Mouse (Mus musculus): ENCODE results near the gene Wdr90. TPM values are rescaled to one million over a fixed set of nuclear protein-coding genes. Genes with fewer than 3 reads are reported as not detected.
A peak's percentile ranks its signal among the peaks of the same experiment; 100 is the strongest.

Wdr90 gene
- polyA plus RNA-seq (2015; fragmentation: Nextera tagmentation; extraction: Ambion mirVana) = 16.8 and 21.3 TPM in 2 replicates

- Histone ChIP-seq H3K4me3 (peak within 1 kb of the TSS; percentile 64), H3K36me3 (no peaks in the 10 kb centered on the region), H3K9ac (peak within 1 kb of the TSS; percentile 71), H3K9me3 (no peaks in the 10 kb centered on the region), H3K4me2 (peak within 1 kb of the TSS; percentile 81), H3K27me3 (no peaks in the 10 kb centered on the region), H3K27ac (peak within 1 kb of the TSS; percentile 87), H3K4me1 (peaks cover 11% of the 10 kb centered on the region)
- ATAC-seq (ENCODE audit: insufficient number of reproducible peaks, low FRiP score, low TSS enrichment, low read depth) = peak; percentile 91
- 2% methylated on average over 65 of the region's 65 CpGs for WGBS
These were observed at the start of gene Wdr90 for GRCm38 (mm10) chr17:25860832-25861703. TSS of gene Wdr90 (minus strand) at chr17:25861501.

- Histone ChIP-seq H3K36me3 (peaks cover 14% of the 10 kb centered on the region), H3K9me3 (no peaks in the 10 kb centered on the region), H3K4me3 (no peak overlapping the region), H3K9ac (no peak overlapping the region), H3K4me2 (no peak overlapping the region), H3K4me1 (no peaks in the 10 kb centered on the region), H3K27me3 (no peaks in the 10 kb centered on the region), H3K27ac (no peak overlapping the region)
- WGBS = 86% methylated on average over 2 of the region's 2 CpGs
- ATAC-seq (ENCODE audit: insufficient number of reproducible peaks, low FRiP score, low TSS enrichment, low read depth) = no peak
These were observed 46.3 kb upstream of the Wdr90 start for GRCm38 (mm10) chr17:25907640-25908039.

GRCm38 (mm10) chr17:25903061-25903460 lies 41.8 kb upstream of the Wdr90 start:
- Histone ChIP-seq H3K4me3 (no peak overlapping the region), H3K36me3 (peaks cover 11% of the 10 kb centered on the region), H3K9me3 (no peaks in the 10 kb centered on the region), H3K27ac (no peak overlapping the region), H3K9ac (no peak overlapping the region), H3K4me2 (no peak overlapping the region), H3K27me3 (no peaks in the 10 kb centered on the region), H3K4me1 (no peaks in the 10 kb centered on the region)
- ATAC-seq (ENCODE audit: insufficient number of reproducible peaks, low FRiP score, low TSS enrichment, low read depth) = no peak
- WGBS = 78% methylated on average over 3 of the region's 3 CpGs

GRCm38 (mm10) chr17:25900193-25900592 lies 38.9 kb upstream of the Wdr90 start:
- H3K9me3 ChIP-seq = no peaks in the 10 kb centered on the region
- ATAC-seq (ENCODE audit: insufficient number of reproducible peaks, low FRiP score, low TSS enrichment, low read depth) = no peak
- H3K9ac ChIP-seq = no peak overlapping the region
- peaks cover 11% of the 10 kb centered on the region for H3K36me3 ChIP-seq
- no peak overlapping the region for H3K4me3 ChIP-seq
- H3K27me3 ChIP-seq = no peaks in the 10 kb centered on the region
- no peaks in the 10 kb centered on the region for H3K4me1 ChIP-seq
- H3K4me2 ChIP-seq = no peak overlapping the region
- 100% methylated on average over 1 of the region's 1 CpGs for WGBS
- no peak overlapping the region for H3K27ac ChIP-seq

- H3K27ac ChIP-seq = no peak overlapping the region
- 70% methylated on average over 12 of the region's 12 CpGs for WGBS
- ATAC-seq (ENCODE audit: insufficient number of reproducible peaks, low FRiP score, low TSS enrichment, low read depth) = no peak
These were observed 34.6 kb upstream of the Wdr90 start for GRCm38 (mm10) chr17:25895891-25896290.

GRCm38 (mm10) chr17:25895415-25895814 lies 34.1 kb upstream of the Wdr90 start:
- WGBS = 54% methylated on average over 2 of the region's 2 CpGs
- H3K4me1 ChIP-seq = 0 out of 2 replicates have a peak, but pooled peaks cover 2% of the 10 kb centered on the region
- H3K4me2 ChIP-seq = no peak overlapping the region
- ATAC-seq (ENCODE audit: insufficient number of reproducible peaks, low FRiP score, low TSS enrichment, low read depth) = no peak
- H3K9me3 ChIP-seq = no peaks in the 10 kb centered on the region
- H3K27me3 ChIP-seq = no peaks in the 10 kb centered on the region
- no peak overlapping the region for H3K9ac ChIP-seq
- no peak overlapping the region for H3K4me3 ChIP-seq
- H3K27ac ChIP-seq = no peak overlapping the region
- peaks cover 17% of the 10 kb centered on the region for H3K36me3 ChIP-seq

More at GRCm38 (mm10) chr17:25895891-25896290, 34.6 kb upstream of the Wdr90 start:
- Histone ChIP-seq H3K9ac (no peak overlapping the region), H3K4me1 (0 out of 2 replicates have a peak, but pooled peaks cover 2% of the 10 kb centered on the region), H3K9me3 (no peaks in the 10 kb centered on the region), H3K4me3 (no peak overlapping the region), H3K4me2 (no peak overlapping the region), H3K36me3 (peaks cover 16% of the 10 kb centered on the region), H3K27me3 (no peaks in the 10 kb centered on the region)

- Histone ChIP-seq H3K27ac (no peak overlapping the region), H3K4me2 (no peak overlapping the region), H3K27me3 (no peaks in the 10 kb centered on the region), H3K9me3 (no peaks in the 10 kb centered on the region), H3K9ac (no peak overlapping the region), H3K4me3 (no peak overlapping the region), H3K36me3 (peaks cover 25% of the 10 kb centered on the region; the same call in 1 of the 2 replicates), H3K4me1 (0 out of 2 replicates have a peak, but pooled peaks cover 2% of the 10 kb centered on the region)
- ATAC-seq (ENCODE audit: insufficient number of reproducible peaks, low FRiP score, low TSS enrichment, low read depth) = no peak
- 34% methylated on average over 2 of the region's 2 CpGs for WGBS
These were observed 32.8 kb upstream of the Wdr90 start for GRCm38 (mm10) chr17:25893975-25894617.

- Histone ChIP-seq H3K4me3 (no peak overlapping the region), H3K36me3 (peaks cover 54% of the 10 kb centered on the region), H3K9me3 (no peaks in the 10 kb centered on the region), H3K4me1 (no peaks in the 10 kb centered on the region), H3K27me3 (no peaks in the 10 kb centered on the region), H3K9ac (no peak overlapping the region), H3K4me2 (no peak overlapping the region), H3K27ac (no peak overlapping the region)
- ATAC-seq (ENCODE audit: insufficient number of reproducible peaks, low FRiP score, low TSS enrichment, low read depth) = no peak
- 83% methylated on average over 3 of the region's 3 CpGs for WGBS
These were observed 27.5 kb upstream of the Wdr90 start for GRCm38 (mm10) chr17:25888837-25889236.

GRCm38 (mm10) chr17:25887467-25887866 lies 26.2 kb upstream of the Wdr90 start:
- Histone ChIP-seq H3K9me3 (no peaks in the 10 kb centered on the region), H3K36me3 (peaks cover 68% of the 10 kb centered on the region), H3K27ac (no peak overlapping the region), H3K4me3 (no peak overlapping the region), H3K4me2 (no peak overlapping the region), H3K9ac (no peak overlapping the region), H3K27me3 (no peaks in the 10 kb centered on the region), H3K4me1 (no peaks in the 10 kb centered on the region)
- 91% methylated on average over 10 of the region's 10 CpGs for WGBS
- ATAC-seq (ENCODE audit: insufficient number of reproducible peaks, low FRiP score, low TSS enrichment, low read depth) = no peak

GRCm38 (mm10) chr17:25886806-25887205 lies 25.5 kb upstream of the Wdr90 start:
- no peak for ATAC-seq (ENCODE audit: insufficient number of reproducible peaks, low FRiP score, low TSS enrichment, low read depth)
- H3K27me3 ChIP-seq = no peaks in the 10 kb centered on the region
- no peaks in the 10 kb centered on the region for H3K9me3 ChIP-seq
- H3K9ac ChIP-seq = no peak overlapping the region
- H3K4me3 ChIP-seq = no peak overlapping the region
- H3K4me1 ChIP-seq = no peaks in the 10 kb centered on the region
- H3K4me2 ChIP-seq = no peak overlapping the region
- H3K36me3 ChIP-seq = peaks cover 72% of the 10 kb centered on the region
- no peak overlapping the region for H3K27ac ChIP-seq

- no peaks in the 10 kb centered on the region for H3K9me3 ChIP-seq
- no peak for ATAC-seq (ENCODE audit: insufficient number of reproducible peaks, low FRiP score, low TSS enrichment, low read depth)
- H3K27me3 ChIP-seq = no peaks in the 10 kb centered on the region
- no peak overlapping the region for H3K9ac ChIP-seq
- H3K4me1 ChIP-seq = peaks cover 6% of the 10 kb centered on the region; the same call in 1 of the 2 replicates
- H3K4me2 ChIP-seq = no peak overlapping the region
- no peak overlapping the region for H3K27ac ChIP-seq
- 52% methylated on average over 4 of the region's 4 CpGs for WGBS
- peaks cover 70% of the 10 kb centered on the region for H3K36me3 ChIP-seq
- H3K4me3 ChIP-seq = no peak overlapping the region
These were observed 24.3 kb upstream of the Wdr90 start for GRCm38 (mm10) chr17:25885636-25886035.

GRCm38 (mm10) chr17:25883824-25884223 lies 22.5 kb upstream of the Wdr90 start:
- Histone ChIP-seq H3K9ac (no peak overlapping the region), H3K4me2 (no peak overlapping the region), H3K9me3 (no peaks in the 10 kb centered on the region), H3K27ac (no peak overlapping the region), H3K36me3 (peaks cover 60% of the 10 kb centered on the region), H3K4me1 (peaks cover 16% of the 10 kb centered on the region), H3K4me3 (no peak overlapping the region), H3K27me3 (no peaks in the 10 kb centered on the region)
- 93% methylated on average over 3 of the region's 3 CpGs for WGBS
- no peak for ATAC-seq (ENCODE audit: insufficient number of reproducible peaks, low FRiP score, low TSS enrichment, low read depth)
